ENCODE assay signal across 17 mouse cellular contexts in genomic region chr11:100135731-100136130, GRCm38 (mm10). TPM values are rescaled to one million over a fixed set of nuclear protein-coding genes. Genes with fewer than 3 reads are reported as not detected.
DNase-seq lines count a peak whose midpoint lies in the region; ATAC-seq lines count a peak whose summit lies in the region.
"Had no signal": no experiment of that assay in that cellular context is flagged by ENCODE, and none has a peak within 500 bp of the region (broad histone marks: within the 10 kb centered on the region; RNA-seq: fewer than 3 reads in every experiment).

Krt15 (minus strand) TSS chr11:100135928.

- no peak within 1 kb of the TSS for H3K4me2 ChIP-seq in hindbrain, embryonic 12.5 days (replicated peaks)
- H3K4me2 ChIP-seq in hindbrain, embryonic 11.5 days (replicated peaks; ENCODE audit: low read depth, low read length), result no peak within 1 kb of the TSS
- H3K4me2 ChIP-seq in midbrain, embryonic 11.5 days, result no peak within 1 kb of the TSS
- peak within 1 kb of the TSS; percentile 21; the same call in 1 of the 2 replicates for H3K4me2 ChIP-seq in embryonic facial prominence, embryonic 15.5 days (replicated peaks)
- H3K4me2 ChIP-seq in stomach, embryonic 16.5 days (ENCODE audit: low read depth, low read length), result peak within 1 kb of the TSS; percentile 31
- H3K4me2 ChIP-seq: forebrain, embryonic 12.5 days; heart, embryonic 12.5 days; liver, embryonic 11.5 days had no signal

- no peak for DNase-seq in hindbrain, embryonic 11.5 days (ENCODE audit: low spot score)
- no peak for DNase-seq in midbrain, embryonic 10.5 days (ENCODE audit: low spot score)
- DNase-seq in midbrain, embryonic 11.5 days (ENCODE audit: low spot score, missing footprints), result no peak
- no peak for DNase-seq in spleen, adult 12 weeks (ENCODE audit: low spot score)
- DNase-seq: adrenal gland, postnatal 10 days; cerebellum, adult 18-20 months; gastrocnemius, postnatal 36 days; heart, postnatal 4 days; kidney, adult 2 months; right cerebral cortex, postnatal 14 days had no signal

- ATAC-seq in hindbrain, embryonic 12.5 days (ENCODE audit: low FRiP score), result no peak
- ATAC-seq in hindbrain, embryonic 11.5 days (ENCODE audit: low FRiP score), result no peak
- no peak for ATAC-seq in midbrain, embryonic 11.5 days (ENCODE audit: low FRiP score)
- no peak for ATAC-seq in embryonic facial prominence, embryonic 15.5 days (ENCODE audit: insufficient number of reproducible peaks, low FRiP score, low TSS enrichment, low read depth)
- ATAC-seq in stomach, embryonic 16.5 days (ENCODE audit: insufficient read depth, low FRiP score), result no peak

- H3K9ac ChIP-seq in hindbrain, embryonic 12.5 days, result no peak within 1 kb of the TSS
- no peak within 1 kb of the TSS for H3K9ac ChIP-seq in hindbrain, embryonic 11.5 days (ENCODE audit: low read depth, low read length)
- no peak within 1 kb of the TSS for H3K9ac ChIP-seq in midbrain, embryonic 11.5 days (ENCODE audit: low read length)
- no peak within 1 kb of the TSS for H3K9ac ChIP-seq in embryonic facial prominence, embryonic 15.5 days
- H3K9ac ChIP-seq in stomach, embryonic 16.5 days (ENCODE audit: low read length), result peak within 1 kb of the TSS; percentile 64
- H3K9ac ChIP-seq: forebrain, embryonic 12.5 days; heart, embryonic 12.5 days had no signal

- H3K36me3 ChIP-seq in hindbrain, embryonic 12.5 days, result no peaks in the 10 kb centered on the region
- no peaks in the 10 kb centered on the region for H3K36me3 ChIP-seq in hindbrain, embryonic 11.5 days (ENCODE audit: control insufficient read depth, insufficient read depth, low read length)
- no peaks in the 10 kb centered on the region for H3K36me3 ChIP-seq in midbrain, embryonic 10.5 days
- H3K36me3 ChIP-seq in midbrain, embryonic 11.5 days (ENCODE audit: control insufficient read depth, insufficient read depth, low read length), result no peaks in the 10 kb centered on the region
- no peaks in the 10 kb centered on the region for H3K36me3 ChIP-seq in embryonic facial prominence, embryonic 15.5 days
- no peaks in the 10 kb centered on the region for H3K36me3 ChIP-seq in stomach, embryonic 16.5 days (ENCODE audit: control insufficient read depth, insufficient read depth, low read length)
- H3K36me3 ChIP-seq: forebrain, embryonic 12.5 days; heart, embryonic 12.5 days had no signal

- H3K4me3 ChIP-seq in hindbrain, embryonic 12.5 days, result no peak within 1 kb of the TSS
- no peak within 1 kb of the TSS for H3K4me3 ChIP-seq in hindbrain, embryonic 11.5 days (ENCODE audit: low read depth, low read length)
- no peak within 1 kb of the TSS for H3K4me3 ChIP-seq in midbrain, embryonic 10.5 days
- no peak within 1 kb of the TSS for H3K4me3 ChIP-seq in midbrain, embryonic 11.5 days (ENCODE audit: low read depth, low read length)
- H3K4me3 ChIP-seq in embryonic facial prominence, embryonic 15.5 days (replicated peaks), result peak within 1 kb of the TSS; percentile 33
- H3K4me3 ChIP-seq in stomach, embryonic 16.5 days (replicated peaks; ENCODE audit: low read length), result peak within 1 kb of the TSS; percentile 38
- H3K4me3 ChIP-seq: forebrain, embryonic 12.5 days; heart, embryonic 12.5 days had no signal

- H3K27ac ChIP-seq in hindbrain, embryonic 12.5 days, result no peak within 1 kb of the TSS
- H3K27ac ChIP-seq in hindbrain, embryonic 11.5 days (ENCODE audit: low read depth, low read length), result no peak within 1 kb of the TSS
- peak within 1 kb of the TSS; percentile 43 for H3K27ac ChIP-seq in midbrain, embryonic 10.5 days (replicated peaks)
- H3K27ac ChIP-seq in midbrain, embryonic 11.5 days (ENCODE audit: low read depth, low read length), result no peak within 1 kb of the TSS
- peak within 1 kb of the TSS; percentile 22 for H3K27ac ChIP-seq in embryonic facial prominence, embryonic 15.5 days (replicated peaks)
- peak within 1 kb of the TSS; percentile 80 for H3K27ac ChIP-seq in stomach, embryonic 16.5 days (ENCODE audit: low read length)
- H3K27ac ChIP-seq: forebrain, embryonic 12.5 days had no signal

- peaks cover 23% of the 10 kb centered on the region for H3K4me1 ChIP-seq in hindbrain, embryonic 12.5 days
- H3K4me1 ChIP-seq in hindbrain, embryonic 11.5 days (replicated peaks; ENCODE audit: control insufficient read depth, insufficient read depth, low read length), result no peaks in the 10 kb centered on the region
- H3K4me1 ChIP-seq in midbrain, embryonic 10.5 days, result peaks cover 42% of the 10 kb centered on the region
- H3K4me1 ChIP-seq in midbrain, embryonic 11.5 days (ENCODE audit: control insufficient read depth, insufficient read depth, low read length), result peaks cover 19% of the 10 kb centered on the region
- H3K4me1 ChIP-seq in embryonic facial prominence, embryonic 15.5 days, result peaks cover 16% of the 10 kb centered on the region; the same call in 1 of the 2 replicates
- H3K4me1 ChIP-seq in stomach, embryonic 16.5 days (ENCODE audit: control insufficient read depth, insufficient read depth, low read length), result peaks cover 13% of the 10 kb centered on the region

- no peaks in the 10 kb centered on the region for H3K9me3 ChIP-seq in hindbrain, embryonic 12.5 days (replicated peaks)
- no peaks in the 10 kb centered on the region for H3K9me3 ChIP-seq in hindbrain, embryonic 11.5 days (ENCODE audit: control insufficient read depth, low read length)
- no peaks in the 10 kb centered on the region for H3K9me3 ChIP-seq in midbrain, embryonic 10.5 days (replicated peaks)
- no peaks in the 10 kb centered on the region for H3K9me3 ChIP-seq in midbrain, embryonic 11.5 days (ENCODE audit: control insufficient read depth, low read length)
- H3K9me3 ChIP-seq in embryonic facial prominence, embryonic 15.5 days (replicated peaks), result no peaks in the 10 kb centered on the region
- no peaks in the 10 kb centered on the region for H3K9me3 ChIP-seq in stomach, embryonic 16.5 days (replicated peaks; ENCODE audit: control insufficient read depth, low read length)
- H3K9me3 ChIP-seq: forebrain, embryonic 12.5 days; heart, embryonic 12.5 days had no signal

- 72% methylated on average over 7 of the region's 7 CpGs for WGBS in hindbrain, embryonic 12.5 days
- WGBS in hindbrain, embryonic 11.5 days, result 76% methylated on average over 7 of the region's 7 CpGs
- WGBS in midbrain, embryonic 10.5 days, result 73% methylated on average over 7 of the region's 7 CpGs
- WGBS in midbrain, embryonic 11.5 days, result 66% methylated on average over 7 of the region's 7 CpGs
- WGBS in embryonic facial prominence, embryonic 15.5 days, result 39% methylated on average over 7 of the region's 7 CpGs
- 38% methylated on average over 7 of the region's 7 CpGs for WGBS in stomach, embryonic 16.5 days

- H3K27me3 ChIP-seq in hindbrain, embryonic 12.5 days, result peaks cover 6% of the 10 kb centered on the region
- H3K27me3 ChIP-seq in hindbrain, embryonic 11.5 days (ENCODE audit: control insufficient read depth, insufficient read depth, low read length), result no peaks in the 10 kb centered on the region
- peaks cover 29% of the 10 kb centered on the region for H3K27me3 ChIP-seq in midbrain, embryonic 10.5 days (ENCODE audit: low read depth, poor library complexity, severe bottlenecking)
- no peaks in the 10 kb centered on the region for H3K27me3 ChIP-seq in midbrain, embryonic 11.5 days (ENCODE audit: control insufficient read depth, insufficient read depth, low read length)
- H3K27me3 ChIP-seq in embryonic facial prominence, embryonic 15.5 days, result no peaks in the 10 kb centered on the region
- H3K27me3 ChIP-seq in stomach, embryonic 16.5 days (ENCODE audit: control insufficient read depth, insufficient read depth, low read length), result no peaks in the 10 kb centered on the region

RNA-seq across cellular contexts. Expression of gene Krt15, which starts in this region (rescaled TPM):
- 10.5 and 17.3 TPM in 2 replicates for polyA plus RNA-seq in hindbrain, embryonic 12.5 days (2016; fragmentation: Nextera tagmentation; extraction: Ambion mirVana)
- polyA plus RNA-seq in hindbrain, embryonic 11.5 days (2014; fragmentation: Nextera tagmentation; extraction: Ambion mirVana), result 1.3 and 2.4 TPM in 2 replicates
- polyA plus RNA-seq in midbrain, embryonic 10.5 days (2016; fragmentation: Nextera tagmentation; extraction: Ambion mirVana), result 0.74 and 1.8 TPM in 2 replicates
- polyA plus RNA-seq in midbrain, embryonic 11.5 days (2014; fragmentation: Nextera tagmentation; extraction: Ambion mirVana), result 0.65 and 0.89 TPM in 2 replicates
- 1,131 and 1,207 TPM in 2 replicates for polyA plus RNA-seq in embryonic facial prominence, embryonic 15.5 days (2015; fragmentation: Nextera tagmentation; extraction: Ambion mirVana)
- polyA plus RNA-seq in stomach, embryonic 16.5 days (2015; fragmentation: Nextera tagmentation; extraction: Ambion mirVana), result 1,477 and 1,759 TPM in 2 replicates
- polyA plus RNA-seq: neural tube, embryonic 14.5 days had no signal

Comparison
In these comparisons a context has a peak if more than half of its experiments do, and no peak if none do; other contexts are left out.
1. RNA of gene Krt15 (polyA plus RNA-seq): 1,477 to 1,759 TPM in stomach, embryonic 16.5 days and 1,131 to 1,207 TPM in embryonic facial prominence, embryonic 15.5 days; 10.5 to 17.3 TPM in hindbrain, embryonic 12.5 days, 1.3 to 2.4 TPM in hindbrain, embryonic 11.5 days, 0.65 to 0.89 TPM in midbrain, embryonic 11.5 days and 0.74 to 1.8 TPM in midbrain, embryonic 10.5 days; every median in the first group is over 10 times any median in the second.
2. H3K27ac ChIP-seq: peak in midbrain, embryonic 10.5 days (single experiment), embryonic facial prominence, embryonic 15.5 days (single experiment) and stomach, embryonic 16.5 days (single experiment); none in hindbrain, embryonic 12.5 days (single experiment), hindbrain, embryonic 11.5 days (single experiment) and midbrain, embryonic 11.5 days (single experiment).
3. H3K4me2 ChIP-seq: peak in embryonic facial prominence, embryonic 15.5 days (single experiment) and stomach, embryonic 16.5 days (single experiment); none in hindbrain, embryonic 12.5 days (single experiment), hindbrain, embryonic 11.5 days (single experiment) and midbrain, embryonic 11.5 days (single experiment).
4. H3K4me3 ChIP-seq: peak in embryonic facial prominence, embryonic 15.5 days (single experiment) and stomach, embryonic 16.5 days (single experiment); none in hindbrain, embryonic 12.5 days (single experiment), hindbrain, embryonic 11.5 days (single experiment), midbrain, embryonic 10.5 days (single experiment) and midbrain, embryonic 11.5 days (single experiment).